Comparison of ENCODE assay signal across 9 mouse cellular contexts in genomic region chr16:91825774-91826325, GRCm38 (mm10).
DNase-seq lines count a peak whose midpoint lies in the region; ATAC-seq lines count a peak whose summit lies in the region.
"Had no signal": no experiment of that assay in that cellular context is flagged by ENCODE, and none has a peak within 500 bp of the region (broad histone marks: within the 10 kb centered on the region; RNA-seq: fewer than 3 reads in every experiment).

No protein-coding gene starts in this region.

- DNase-seq in adrenal gland, postnatal 14 days = peak; percentile 28
- DNase-seq in adrenal gland, postnatal 25 days = no peak
- peak; percentile 71 for DNase-seq in liver
- peak; percentile 83 to 88 for DNase-seq in natural killer cell, adult 2 months (ENCODE audit: low spot score in 2 of 2)
- DNase-seq in right cerebral cortex, postnatal 14 days = no peak
- DNase-seq in cerebellum, postnatal 10 days = no peak

- no peaks in the 10 kb centered on the region for H3K27me3 ChIP-seq in midbrain, embryonic 16.5 days (ENCODE audit: control insufficient read depth, insufficient read depth, low read depth, low read length)
- H3K27me3 ChIP-seq: midbrain, embryonic 12.5 days had no signal

- no peaks in the 10 kb centered on the region for H3K4me1 ChIP-seq in midbrain, embryonic 16.5 days (ENCODE audit: control insufficient read depth, insufficient read depth, low read length)

- no peak overlapping the region for H3K4me2 ChIP-seq in midbrain, embryonic 16.5 days (ENCODE audit: low read length)
- H3K4me2 ChIP-seq: midbrain, embryonic 12.5 days had no signal

- 78% methylated on average over 9 of the region's 9 CpGs for WGBS in midbrain, embryonic 16.5 days

- H3K9me3 ChIP-seq in midbrain, embryonic 16.5 days (replicated peaks; ENCODE audit: control insufficient read depth, low read length, poor library complexity, severe bottlenecking) = no peaks in the 10 kb centered on the region
- H3K9me3 ChIP-seq: midbrain, embryonic 12.5 days had no signal

- H3K27ac ChIP-seq in midbrain, embryonic 16.5 days (ENCODE audit: low read length) = no peak overlapping the region

- peaks cover 21% of the 10 kb centered on the region for H3K36me3 ChIP-seq in midbrain, embryonic 16.5 days (ENCODE audit: control insufficient read depth, insufficient read depth, low read length)

- H3K9ac ChIP-seq in midbrain, embryonic 16.5 days (ENCODE audit: low read depth, low read length) = no peak overlapping the region
- H3K9ac ChIP-seq: midbrain, embryonic 12.5 days had no signal

- ATAC-seq in CD4-positive, CD25-positive, alpha-beta regulatory T cell, adult 4 months = peak; percentile 100
- ATAC-seq in midbrain, embryonic 16.5 days = no peak

- no peak overlapping the region for H3K4me3 ChIP-seq in midbrain, embryonic 16.5 days (ENCODE audit: low read depth, low read length)
- H3K4me3 ChIP-seq: midbrain, embryonic 12.5 days had no signal

Comparison
In these comparisons a context has a peak if more than half of its experiments do, and no peak if none do; other contexts are left out.
1. DNase-seq: peak in adrenal gland, postnatal 14 days (single experiment), liver (single experiment) and natural killer cell, adult 2 months (2 of 2); none in adrenal gland, postnatal 25 days (single experiment), right cerebral cortex, postnatal 14 days (single experiment) and cerebellum, postnatal 10 days (0 of 2).